Mouse (Mus musculus): Measurements from ENCODE around the gene Tmem88. TPM values are rescaled to one million over a fixed set of nuclear protein-coding genes. Genes with fewer than 3 reads are reported as not detected.

Gene Tmem88
- total and polyA plus RNA-seq, 3 experiments = 0.16 to 0.25 TPM; not detected in 1

DNA sequence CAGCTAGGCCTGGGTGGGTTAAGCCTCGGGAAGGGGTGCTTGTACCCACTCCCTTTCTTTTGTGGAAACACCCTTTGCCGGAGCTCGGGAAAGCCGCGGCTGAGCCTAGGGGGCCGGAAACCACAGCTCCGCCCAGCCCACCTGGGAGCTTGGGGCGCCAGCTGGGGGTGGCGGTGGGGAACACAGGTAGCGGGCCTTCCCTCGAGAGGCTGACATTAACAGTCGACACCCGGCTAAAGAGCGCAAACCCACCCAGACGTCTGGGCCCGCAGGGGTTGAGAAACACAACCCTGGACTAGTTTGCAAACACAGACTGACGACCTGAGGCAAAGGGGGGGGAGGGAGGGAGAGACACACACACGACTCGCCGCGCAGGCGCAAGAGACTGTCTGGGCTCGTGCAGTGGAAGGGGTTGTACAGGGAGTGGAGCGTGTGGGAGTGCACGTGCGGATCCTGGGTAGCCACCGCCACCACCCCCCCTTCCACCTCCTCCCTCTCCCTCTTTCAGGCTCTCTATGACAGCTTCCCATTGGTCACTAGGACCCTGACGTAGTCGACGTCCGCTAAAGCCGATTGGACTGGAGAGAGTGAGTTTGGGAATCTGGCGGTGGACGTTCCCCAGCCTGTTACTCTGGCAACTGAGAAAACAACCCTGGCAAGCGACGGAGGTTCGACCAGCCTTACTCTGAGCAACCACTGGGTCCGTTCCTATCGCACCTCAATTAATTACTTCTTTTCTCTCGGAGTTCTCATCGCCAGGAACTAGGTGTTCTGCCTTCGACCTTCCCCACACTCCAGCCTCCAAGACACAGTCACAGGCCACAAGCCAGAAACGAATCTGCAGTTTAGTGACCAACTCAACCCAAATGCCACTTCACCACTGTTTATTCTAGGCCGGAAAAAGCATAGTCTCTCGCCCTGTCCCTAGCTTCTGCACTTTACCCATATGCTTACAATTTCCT, 20.7 kb upstream of the Tmem88 start:
- Histone ChIP-seq H3K36me3 (replicated peaks in 1 of 2; ENCODE audit: control insufficient read depth in 1 of 2, insufficient read depth in 1 of 2, low read length in 1 of 2) (no peaks in the 10 kb centered on the region), H3K4me1 (ENCODE audit: control insufficient read depth in 1 of 2, insufficient read depth in 2 of 2) (peaks cover 23 to 58% of the 10 kb centered on the region in 2 experiments), H3K79me2 (replicated peaks; ENCODE audit: control insufficient read depth, extremely low read depth, insufficient read depth, poor library complexity, severe bottlenecking) (no peaks in the 10 kb centered on the region), H3K9ac (ENCODE audit: insufficient read depth, low read depth) (peak overlapping the region; percentile 52), H3K4me3 (replicated peaks in 1 of 3; ENCODE audit: low read depth in 2 of 3, low read length in 2 of 3, poor library complexity in 1 of 3) (peak overlapping the region; percentile 36 to 48 (median 38)), H3K27ac (ENCODE audit: insufficient read depth, low read depth) (peak overlapping the region; percentile 29; the same call in 1 of the 2 replicates), H3K27me3 (replicated peaks) (peaks cover 64% of the 10 kb centered on the region), H3K9me3 (replicated peaks; ENCODE audit: low read length) (no peaks in the 10 kb centered on the region), H3K4me2 (ENCODE audit: insufficient read depth, low read depth, poor library complexity, severe bottlenecking) (peak overlapping the region; percentile 93)
- dilution Hi-C loops (cut with MboI; ENCODE audit: extremely low pct_ligation_motif_present, extremely low pct_unique_long_range_greater_than_20kb, low sequenced_read_pairs) (no loop called here), in situ Hi-C loops (cut with MboI; ENCODE audit: low pct_ligation_motif_present, low pct_unique_long_range_greater_than_20kb, low sequenced_read_pairs) (no loop called here)
- peak; percentile 88 for DNase-seq (ENCODE audit: extremely low read depth)
- TF ChIP-seq CTCF (conservative IDR thresholded peaks at IDR 0.05 in 1 of 2, IDR thresholded peaks at IDR 0.05 in 1 of 2; ENCODE audit: low read depth in 2 of 2, low read length in 2 of 2) = 0 out of 4 replicates have a peak, but pooled peaks of 1 of the 2 experiments have one; percentile 15
- TF ChIP-seq JUND (conservative IDR thresholded peaks at IDR 0.05; ENCODE audit: low read depth, low read length) = no peak
- TF ChIP-seq EP300 (IDR thresholded peaks at IDR 0.05; ENCODE audit: low read length) = peak; percentile 27
- TF ChIP-seq RAD21 (IDR thresholded peaks at IDR 0.05; ENCODE audit: low read depth, low read length) = no peak; the same call in 1 of the 2 replicates
- TF ChIP-seq JUN (IDR thresholded peaks at IDR 0.05; ENCODE audit: insufficient read depth, low read depth, low read length) = no peak
- TF ChIP-seq MAZ (IDR thresholded peaks at IDR 0.05; ENCODE audit: low read depth, low read length) = peak; percentile 94; the same call in 1 of the 2 replicates
- 0 out of 2 replicates have a peak, but pooled peaks have one; percentile 36 for TF ChIP-seq HCFC1 (IDR thresholded peaks at IDR 0.05; ENCODE audit: low read depth, low read length)
- TF ChIP-seq USF1 (IDR thresholded peaks at IDR 0.05; ENCODE audit: low read depth, low read length) = no peak
- TF ChIP-seq MAX (IDR thresholded peaks at IDR 0.05; ENCODE audit: low read length) = peak; percentile 87
- no peak for TF ChIP-seq ZKSCAN1 (IDR thresholded peaks at IDR 0.05; ENCODE audit: borderline replicate concordance, low read depth, low read length)
- TF ChIP-seq MAFK (IDR thresholded peaks at IDR 0.05; ENCODE audit: insufficient replicate concordance, low read length) = no peak
- TF ChIP-seq USF2 (conservative IDR thresholded peaks at IDR 0.05; ENCODE audit: low read depth, low read length) = no peak
- 0 out of 2 replicates have a peak, but pooled peaks have one; percentile 10 for TF ChIP-seq SMC3 (IDR thresholded peaks at IDR 0.05; ENCODE audit: low read depth, low read length)
- no peak for TF ChIP-seq KAT2A (IDR thresholded peaks at IDR 0.05; ENCODE audit: insufficient replicate concordance, low read length)
- peak; percentile 46; the same call in 1 of the 2 replicates for TF ChIP-seq NELFE (IDR thresholded peaks at IDR 0.05; ENCODE audit: low read depth, low read length)
- no peak; the same call in 1 of the 2 replicates for TF ChIP-seq RCOR1 (conservative IDR thresholded peaks at IDR 0.05; ENCODE audit: low read depth, low read length)
- peak; percentile 82 for TF ChIP-seq IRF4 (IDR thresholded peaks at IDR 0.05; ENCODE audit: low read depth, low read length)
- peak; percentile 100 for TF ChIP-seq BHLHE40 (IDR thresholded peaks at IDR 0.05; ENCODE audit: low read depth, low read length)
- TF ChIP-seq NRF1 (IDR thresholded peaks at IDR 0.05; ENCODE audit: low read depth, low read length) = peak; percentile 86
- no peak for TF ChIP-seq ZC3H11A (IDR thresholded peaks at IDR 0.05; ENCODE audit: low read depth, low read length)
- TF ChIP-seq POLR2A (IDR thresholded peaks at IDR 0.05; ENCODE audit: low read depth, low read length) = peak; percentile 51
- TF ChIP-seq POLR2AphosphoS2 (IDR thresholded peaks at IDR 0.05; ENCODE audit: low read depth, low read length) = no peak
- no peak for TF ChIP-seq ZNF384 (IDR thresholded peaks at IDR 0.05; ENCODE audit: low read depth, low read length)
- TF ChIP-seq E2F4 (IDR thresholded peaks at IDR 0.05; ENCODE audit: insufficient replicate concordance, low read depth, low read length) = no peak
- TF ChIP-seq ETS1 (conservative IDR thresholded peaks at IDR 0.05; ENCODE audit: low read depth, low read length) = peak; percentile 90
- 0 out of 2 replicates have a peak, but pooled peaks have one; percentile 6 for TF ChIP-seq TBP (conservative IDR thresholded peaks at IDR 0.05; ENCODE audit: low read depth, low read length)
- no peak; the same call in 1 of the 2 replicates for TF ChIP-seq ZMIZ1 (IDR thresholded peaks at IDR 0.05; ENCODE audit: low read depth, low read length)
- no peak for TF ChIP-seq CHD1 (IDR thresholded peaks at IDR 0.05; ENCODE audit: low read depth, low read length)
- no peak; the same call in 1 of the 2 replicates for TF ChIP-seq UBTF (IDR thresholded peaks at IDR 0.05; ENCODE audit: low read depth, low read length)
- TF ChIP-seq CHD2 (IDR thresholded peaks at IDR 0.05; ENCODE audit: low read length) = peak; percentile 79
- peak; percentile 83 for TF ChIP-seq SIN3A (IDR thresholded peaks at IDR 0.05; ENCODE audit: low read length)
- TF ChIP-seq GABPA (IDR thresholded peaks at IDR 0.05; ENCODE audit: insufficient replicate concordance, low read depth, low read length) = no peak
- TF ChIP-seq MXI1 (IDR thresholded peaks at IDR 0.05; ENCODE audit: low read depth, low read length) = peak; percentile 84
- TF ChIP-seq TCF12 (IDR thresholded peaks at IDR 0.05; ENCODE audit: low read depth, low read length) = peak; percentile 47
- TF ChIP-seq MYC (IDR thresholded peaks at IDR 0.05; ENCODE audit: low read depth, low read length) = peak; percentile 86
- TF ChIP-seq ELF1 (IDR thresholded peaks at IDR 0.05; ENCODE audit: low read depth, low read length) = no peak
- no peak; the same call in 1 of the 2 replicates for TF ChIP-seq MEF2A (IDR thresholded peaks at IDR 0.05; ENCODE audit: borderline replicate concordance, low read depth, low read length)

Measured in CH12.LX (cell line).